Mouse (Mus musculus) ZHBTc4 (cell line): ENCODE results near the gene Crtc3.

Experiments used
- DNase-seq: peaks from one replicate; pipeline ENCODE4 v3.0.0-alpha.2; 2011; ENCODE audit warnings: low read depth, low spot score

Gene Crtc3

DNA sequence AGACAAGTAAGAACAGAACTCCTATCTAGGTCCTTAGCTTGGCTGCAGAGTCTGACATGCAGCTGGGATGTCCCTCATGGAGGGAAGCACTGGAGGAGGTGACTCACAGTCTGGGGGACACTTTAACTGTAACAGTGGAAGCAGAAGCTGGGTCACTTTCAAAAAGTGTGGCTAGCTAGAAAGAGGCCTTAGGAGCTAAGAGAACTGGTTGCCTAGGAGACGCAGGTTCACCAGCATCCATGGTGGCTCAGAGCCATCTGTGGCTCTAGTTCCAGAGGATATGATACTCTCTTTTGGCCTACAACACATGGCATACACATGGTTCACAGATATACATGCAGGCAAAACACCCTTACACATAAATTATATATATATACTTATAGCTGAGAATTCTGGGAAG, 86.1 kb downstream of the Crtc3 start:
- no peak for DNase-seq

DNA sequence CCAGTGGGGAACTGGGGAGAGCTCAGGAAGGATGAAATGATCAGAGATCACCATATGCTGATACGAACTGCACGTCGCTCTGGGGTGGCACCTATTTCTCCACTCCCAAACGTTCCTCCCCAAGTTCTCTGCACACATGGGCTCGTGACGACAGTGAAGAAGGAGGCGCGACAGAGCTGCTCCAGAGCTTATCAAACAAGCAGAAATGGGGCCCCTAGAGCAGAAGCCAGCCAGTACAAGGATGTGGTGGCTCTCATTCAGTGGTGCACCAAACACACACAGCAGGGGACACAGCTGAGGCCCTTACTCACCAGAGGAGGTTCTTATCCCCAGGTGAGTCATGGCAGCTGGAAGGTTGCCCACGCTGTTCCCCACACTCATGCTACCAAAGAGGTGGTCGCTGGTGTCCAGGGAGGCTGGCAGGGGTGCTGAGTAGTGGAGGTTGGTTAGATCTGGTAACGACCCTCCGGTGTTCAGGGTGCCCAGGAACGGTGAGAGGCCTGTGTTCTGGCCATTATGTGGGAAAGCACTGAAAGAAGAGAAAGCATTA, 90.2 kb downstream of the Crtc3 start:
- no peak for DNase-seq

DNA sequence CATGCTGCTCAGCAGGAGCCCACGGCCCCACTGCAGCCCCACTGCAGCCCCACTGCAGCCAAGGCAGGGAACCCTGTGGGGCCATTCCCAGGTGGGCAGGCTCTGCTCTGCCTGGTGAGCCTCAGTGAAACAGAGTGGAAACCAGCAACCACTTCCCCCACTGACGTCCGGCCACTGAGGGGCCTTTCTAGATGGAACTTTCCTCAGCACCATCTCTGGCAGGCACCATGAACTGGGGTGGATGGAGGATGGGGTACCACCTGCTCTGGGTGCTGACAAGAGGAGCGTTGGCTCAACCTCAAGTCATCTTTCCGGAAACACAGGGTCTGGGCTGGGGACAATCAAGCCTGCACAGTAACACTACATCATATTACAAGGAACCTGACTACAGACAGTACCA, 90.8 kb downstream of the Crtc3 start:
- no peak for DNase-seq

DNA sequence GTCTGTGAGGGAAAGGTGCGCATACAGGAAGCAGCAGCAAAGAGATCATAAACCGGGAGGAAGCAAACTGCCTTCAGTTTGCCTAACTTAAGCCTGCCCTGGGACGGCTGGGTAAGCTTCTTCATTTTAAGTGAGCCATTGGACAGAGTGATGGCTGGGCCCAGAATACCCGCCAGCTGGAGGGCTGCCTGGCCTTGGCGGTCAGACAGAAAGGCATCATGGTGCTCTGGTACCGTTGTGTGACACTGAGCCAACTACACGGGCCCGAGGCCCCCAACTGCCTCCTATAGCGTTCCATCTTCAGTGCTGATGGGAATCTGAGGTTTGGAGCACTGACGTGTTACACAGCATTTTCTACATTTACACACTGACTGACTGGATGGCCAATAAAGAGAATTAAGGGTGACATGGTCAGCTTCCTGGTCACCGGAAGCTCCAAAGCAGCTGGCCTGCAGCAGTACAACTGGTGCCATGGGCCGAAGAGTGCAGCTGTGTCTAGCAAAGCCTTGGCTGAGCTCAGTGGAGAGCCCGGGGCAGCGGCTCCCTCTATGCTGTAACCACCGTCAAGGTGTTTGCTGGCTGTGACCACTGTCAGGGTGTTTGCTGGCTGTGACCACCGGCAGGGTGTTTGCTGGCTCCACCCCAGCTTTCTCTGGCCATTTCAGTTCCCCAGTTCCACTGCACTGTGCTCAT, 99.5 kb downstream of the Crtc3 start:
- no peak for DNase-seq

DNA sequence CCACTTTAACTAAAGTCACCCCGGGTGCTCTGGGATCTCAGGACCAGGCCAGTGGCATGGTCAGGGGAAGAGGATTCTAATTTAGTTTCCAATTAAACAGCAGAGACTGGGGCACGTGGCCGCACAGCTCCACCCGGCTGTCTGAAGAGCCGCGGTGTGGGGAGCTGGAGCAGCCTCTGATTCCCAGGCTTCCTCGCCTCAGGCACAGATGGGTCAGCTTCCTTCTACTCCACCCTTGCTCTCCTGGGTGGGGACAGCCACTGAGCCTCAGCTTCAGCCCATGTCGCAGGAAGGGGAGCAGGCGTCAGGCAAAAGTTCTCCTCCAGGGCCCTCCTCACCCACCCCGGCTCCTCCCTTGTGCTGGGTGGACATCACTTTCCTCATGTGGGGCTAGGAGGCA, 101.0 kb downstream of the Crtc3 start:
- DNase-seq, result peak; percentile 57

DNA sequence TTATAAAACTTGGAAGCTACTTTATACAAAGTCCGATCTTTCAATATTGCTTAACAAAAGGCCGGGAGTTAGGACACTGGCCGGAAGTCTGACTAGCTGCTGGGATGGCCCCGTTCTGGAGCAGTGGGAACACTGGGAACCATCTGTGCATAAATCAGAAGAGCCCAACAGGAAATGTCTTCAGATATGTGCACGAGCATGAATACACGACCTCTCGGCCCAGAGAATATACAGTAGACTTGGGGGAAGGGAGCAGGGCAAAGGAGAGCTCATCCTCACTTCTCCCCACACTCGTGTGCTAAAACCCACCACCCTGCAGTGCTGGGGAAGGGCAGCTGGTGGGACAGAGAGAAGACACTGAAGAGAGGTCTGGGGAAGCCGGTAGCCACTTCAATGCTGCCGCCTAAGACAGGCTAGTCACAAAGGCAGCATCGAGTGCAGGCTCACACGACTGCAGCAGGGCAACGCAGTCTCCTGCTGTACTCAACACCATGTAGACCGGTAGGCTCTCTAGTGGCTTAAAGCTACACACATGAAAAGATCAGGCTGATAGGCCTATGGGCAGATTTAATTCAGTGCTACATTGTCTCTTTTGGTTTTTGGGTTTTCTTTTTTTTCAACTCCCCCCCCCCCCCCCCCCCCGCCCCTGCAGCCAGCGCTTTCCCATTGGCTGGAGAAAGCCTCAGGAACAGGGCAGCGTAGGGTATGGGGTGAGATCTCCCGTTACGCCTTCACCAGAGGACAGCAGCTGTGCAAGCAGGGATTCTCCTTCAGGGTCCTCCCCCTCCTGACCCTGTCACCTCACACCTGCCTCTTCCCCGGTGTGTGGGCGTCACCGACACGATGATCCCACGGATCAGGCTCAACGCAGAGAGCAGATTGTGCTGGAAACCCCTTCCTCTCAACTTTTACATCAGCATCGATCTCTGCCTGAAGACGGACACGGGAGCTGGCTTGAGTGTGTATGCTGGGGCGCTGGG, 101.7 kb downstream of the Crtc3 start:
- DNase-seq, result peak; percentile 32

DNA sequence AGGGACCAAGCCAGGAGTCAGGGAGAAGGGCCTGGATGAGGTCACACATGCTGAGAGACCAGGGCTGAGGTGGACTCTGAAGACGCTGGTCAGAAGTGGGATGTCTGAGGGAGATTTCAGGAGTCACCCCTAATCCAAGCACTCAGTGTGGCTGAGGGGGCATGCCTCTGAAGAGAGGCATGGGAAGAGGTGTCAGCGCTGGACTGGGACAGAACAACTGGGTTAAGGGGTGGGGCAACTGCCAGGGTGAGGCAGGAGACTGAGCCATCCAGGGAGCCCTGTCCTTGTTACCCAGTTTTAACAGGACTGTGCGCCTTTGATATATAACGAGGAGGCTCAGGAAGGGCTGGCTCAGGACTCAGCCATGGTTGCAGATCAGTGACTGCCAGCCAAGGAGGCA, 102.5 kb downstream of the Crtc3 start:
- DNase-seq, result no peak

DNA sequence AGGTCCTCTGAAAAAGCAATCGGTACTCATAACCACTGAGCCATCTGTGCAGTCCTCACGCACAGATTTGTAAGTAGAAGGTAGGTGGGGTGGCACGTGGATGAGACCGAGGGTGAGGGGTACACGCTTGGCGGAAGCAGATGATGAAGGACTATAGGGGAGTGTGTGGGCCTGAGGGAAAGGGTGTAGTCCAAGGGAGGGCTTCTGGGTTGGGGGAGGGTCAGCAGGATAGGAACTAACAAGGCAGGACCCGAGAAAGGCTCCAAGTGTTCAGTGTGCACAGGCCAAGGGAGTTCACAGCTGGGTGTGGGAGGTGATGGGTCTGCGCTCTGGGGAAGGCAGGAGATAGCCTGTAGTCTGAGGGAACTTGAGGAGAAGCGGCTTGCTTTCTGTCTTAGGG, 103.3 kb downstream of the Crtc3 start:
- no peak for DNase-seq

DNA sequence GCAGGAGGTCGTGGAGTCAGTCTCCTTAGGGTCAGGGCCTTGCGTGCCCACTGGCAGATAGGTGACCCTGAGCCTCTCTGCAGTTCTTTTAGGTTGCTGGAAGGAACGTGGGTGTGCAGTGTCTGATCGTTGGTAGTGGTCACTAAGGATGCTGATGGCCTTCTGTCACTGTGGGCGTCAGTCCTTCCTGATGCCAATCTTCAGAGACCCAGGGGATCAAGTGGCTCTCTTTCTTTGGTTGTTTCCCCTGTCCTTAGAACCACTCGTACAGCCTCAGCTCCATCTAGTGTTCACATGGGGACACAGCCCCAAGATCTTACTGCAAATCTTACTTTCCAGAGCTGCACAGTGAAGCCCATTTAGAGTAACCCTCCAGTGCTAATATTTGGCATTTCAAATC, 104.7 kb downstream of the Crtc3 start:
- DNase-seq, result peak; percentile 69

DNA sequence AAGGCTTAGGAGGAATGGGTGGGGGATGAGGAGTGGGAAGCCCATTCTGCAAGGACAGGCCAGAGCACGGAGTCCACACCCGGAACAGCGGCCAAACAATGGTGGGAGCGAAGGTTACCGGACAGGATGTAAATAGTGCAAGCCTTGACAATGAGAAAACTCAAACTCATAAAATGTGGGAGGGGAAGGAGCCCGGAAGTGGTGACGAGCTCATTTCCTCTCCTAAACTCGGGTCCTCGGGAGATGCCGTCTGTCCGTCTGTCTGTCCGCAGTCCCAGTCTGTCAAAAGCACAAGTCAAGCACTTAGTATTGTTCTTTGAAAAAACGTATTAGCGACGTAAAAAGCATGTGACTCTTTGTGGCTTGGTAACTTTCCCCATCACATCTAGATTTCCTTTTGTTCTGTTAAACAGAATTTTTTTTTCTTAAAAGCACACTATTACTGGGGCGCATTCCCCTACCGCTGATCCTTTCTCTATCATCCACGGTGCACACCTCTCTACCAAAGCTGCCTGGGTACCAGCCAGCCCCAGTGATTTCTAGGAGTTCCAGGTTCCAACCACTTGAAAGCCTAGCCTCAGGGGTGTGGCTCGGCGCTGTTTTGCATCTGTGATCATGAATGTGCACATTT, 105.7 kb downstream of the Crtc3 start:
- peak; percentile 33 for DNase-seq

DNA sequence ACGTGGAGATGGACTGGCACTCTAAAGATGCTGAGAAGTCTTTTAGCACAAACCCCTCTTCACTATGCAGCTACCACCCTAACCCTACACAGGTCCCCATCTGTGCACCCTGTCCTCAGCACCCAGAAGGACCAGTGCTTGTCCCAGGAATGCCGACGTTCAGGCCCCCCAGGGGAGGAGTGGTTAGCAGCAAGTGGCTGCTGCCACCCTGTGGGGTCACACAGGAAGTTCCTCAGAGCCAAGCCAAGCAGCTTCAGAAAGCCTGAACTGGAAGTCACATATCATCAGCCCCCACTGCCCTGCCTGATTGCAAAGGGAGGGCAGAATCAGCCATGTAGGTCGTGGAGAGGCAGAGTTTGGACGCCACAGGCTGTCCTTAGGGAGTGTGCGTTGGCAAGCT, 108.3 kb downstream of the Crtc3 start:
- peak; percentile 40 for DNase-seq

DNA sequence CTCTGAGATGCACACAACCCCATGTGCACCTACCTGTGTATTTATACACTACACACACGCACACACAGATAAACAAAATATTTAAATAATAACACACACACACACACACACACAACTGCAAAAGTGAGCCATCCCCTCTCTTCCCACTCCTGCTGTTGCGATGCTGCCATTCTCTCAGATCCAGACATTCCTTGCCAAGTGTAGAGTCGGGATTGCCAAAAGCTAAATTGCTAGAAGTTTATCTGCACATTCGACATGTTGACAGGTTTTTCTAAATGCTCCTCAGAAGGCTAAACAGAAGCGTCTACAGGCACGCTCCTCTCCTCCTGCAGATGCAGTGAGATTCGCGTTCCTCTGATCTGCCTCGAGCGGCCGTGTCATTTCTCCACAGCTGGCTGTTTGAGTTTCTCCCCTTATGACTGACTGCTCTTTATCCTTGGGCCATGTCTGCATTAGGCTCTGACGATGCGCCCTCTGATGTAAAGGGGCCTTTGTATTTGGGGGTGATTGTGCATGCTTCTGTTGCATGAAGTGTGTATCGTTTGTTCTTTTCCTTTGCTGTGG, 111.2 kb downstream of the Crtc3 start:
- DNase-seq, result no peak

DNA sequence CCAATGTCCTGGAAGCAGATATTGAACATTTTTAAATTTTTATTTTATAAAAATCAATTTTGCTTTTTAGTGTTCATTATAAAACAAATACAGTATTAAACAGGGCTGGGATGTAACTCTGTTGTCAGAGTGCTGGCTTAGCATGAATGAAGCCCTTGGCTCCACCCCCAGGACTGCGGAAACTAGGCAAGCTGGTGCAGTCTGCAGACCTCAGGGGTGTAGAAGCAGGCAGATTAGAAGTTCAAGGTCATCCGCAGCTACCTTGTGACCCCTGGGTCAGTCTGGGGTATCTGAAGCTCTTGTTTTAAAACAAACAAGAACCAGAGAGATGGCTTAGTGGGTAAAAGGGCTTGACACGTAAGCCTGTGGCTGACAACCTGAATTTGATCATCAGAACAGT, 112.1 kb downstream of the Crtc3 start:
- DNase-seq, result peak; percentile 35

DNA sequence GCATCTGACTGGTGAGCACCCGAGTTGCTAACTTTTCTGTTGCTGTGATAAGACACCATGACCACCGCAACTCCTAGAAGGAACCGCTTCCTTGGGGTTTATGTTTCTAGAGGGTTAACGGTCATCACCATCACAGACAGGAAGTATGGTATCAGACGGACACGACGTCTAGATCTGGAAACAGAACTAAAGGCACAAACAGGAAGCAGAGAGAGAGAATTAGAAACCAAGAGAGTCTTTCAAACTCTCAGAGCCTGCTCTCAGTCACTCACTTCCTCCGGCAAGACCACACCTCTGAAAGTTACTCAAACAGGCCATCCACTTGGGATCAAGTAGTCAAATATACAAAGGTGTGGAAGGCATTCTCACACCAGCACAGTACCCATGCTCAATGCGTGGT, 112.9 kb downstream of the Crtc3 start:
- DNase-seq, result no peak

DNA sequence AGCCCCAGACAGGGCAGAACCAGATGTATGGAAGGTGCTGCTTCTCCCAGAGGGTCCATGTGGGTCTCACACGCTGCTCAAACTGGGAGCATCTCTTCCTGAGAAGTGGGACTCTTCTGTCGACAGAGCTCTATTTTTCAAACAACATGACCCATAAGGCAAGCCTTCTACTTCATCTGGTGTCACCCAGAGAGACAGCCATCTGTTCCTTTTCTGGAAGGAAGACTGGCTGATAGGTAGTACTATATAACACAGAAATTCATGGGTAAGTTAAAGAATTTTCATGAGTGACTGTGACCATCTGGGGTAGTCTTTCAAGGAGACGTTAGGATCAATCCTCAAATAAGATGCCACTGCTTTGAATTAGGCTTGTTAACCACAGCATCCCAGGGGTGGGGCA, 115.6 kb downstream of the Crtc3 start:
- DNase-seq, result no peak

DNA sequence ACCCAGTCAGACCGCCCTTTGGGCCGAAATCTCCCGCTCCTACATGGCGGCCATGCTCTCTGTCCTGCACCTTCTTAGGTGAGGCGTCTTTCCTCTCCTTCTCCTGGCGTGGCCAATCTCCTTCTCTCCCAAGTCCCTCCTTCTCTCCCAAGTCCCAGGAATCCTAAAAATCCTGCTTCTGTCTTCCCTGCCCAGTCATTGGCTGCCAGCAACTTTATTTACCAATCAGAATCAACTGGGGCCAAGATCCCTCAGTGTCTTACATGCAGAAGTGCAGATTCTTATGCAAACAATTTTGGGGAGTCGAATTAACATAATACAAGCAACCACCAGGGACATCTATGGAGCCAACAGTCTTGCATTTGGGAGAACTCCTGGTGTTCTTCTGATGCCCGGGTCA, 120.7 kb downstream of the Crtc3 start:
- no peak for DNase-seq

DNA sequence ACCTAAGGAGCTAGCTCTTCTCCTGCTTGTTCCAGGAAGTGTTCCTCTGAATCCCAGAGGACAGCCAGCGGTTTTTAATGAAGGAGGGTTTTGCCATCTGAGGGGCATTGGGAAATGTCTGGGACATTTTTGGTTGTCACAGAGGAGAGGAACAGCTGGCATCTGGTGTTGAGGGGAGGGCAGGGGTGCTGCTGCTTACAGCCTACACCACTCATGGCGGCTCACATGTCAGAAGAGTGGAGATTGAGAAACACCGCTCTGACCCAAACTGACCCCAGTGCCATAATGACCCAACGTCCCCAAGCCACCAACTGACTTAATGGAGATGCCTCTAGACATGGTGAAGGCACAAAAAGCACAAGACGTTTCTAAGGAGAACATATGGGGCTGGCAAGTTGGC, 126.7 kb downstream of the Crtc3 start:
- DNase-seq, result no peak

DNA sequence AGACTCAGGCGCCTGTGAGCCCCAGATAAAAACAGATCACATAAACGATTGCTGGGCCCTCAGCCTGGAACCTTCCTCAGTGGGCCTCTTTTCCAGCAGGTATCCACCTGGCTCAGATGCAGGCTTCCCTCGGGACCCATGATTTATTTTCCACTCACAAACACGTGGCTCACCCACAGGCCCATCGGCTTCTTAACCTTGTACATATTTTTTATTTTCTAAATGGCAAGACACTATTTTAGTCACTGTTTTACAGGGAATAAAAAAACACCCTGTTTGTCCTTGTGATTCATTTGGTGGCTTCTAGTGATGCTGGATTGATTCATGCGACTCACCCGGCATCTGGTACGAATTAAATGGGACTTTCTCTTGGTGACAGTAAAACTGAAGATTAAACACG, 127.4 kb downstream of the Crtc3 start:
- no peak for DNase-seq

DNA sequence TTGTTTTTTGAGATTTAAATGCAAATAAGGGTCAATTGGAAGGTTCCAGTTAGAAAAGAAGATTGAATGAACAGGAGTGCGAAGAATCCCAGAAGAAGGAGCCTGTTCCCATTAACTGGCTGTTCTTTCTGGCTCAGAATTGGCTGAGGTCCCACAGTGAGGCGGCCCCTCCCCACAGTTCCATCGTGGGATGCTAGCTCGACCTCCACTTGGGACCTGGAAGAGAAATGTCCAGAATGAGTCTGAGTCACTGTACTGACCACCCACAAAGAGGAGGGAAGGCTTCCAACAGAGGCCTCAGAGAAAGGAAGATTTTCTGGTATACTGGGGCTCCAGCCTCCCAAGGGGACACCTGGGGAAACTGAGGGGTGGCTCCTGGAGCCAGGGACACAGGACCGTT, 130.1 kb downstream of the Crtc3 start:
- no peak for DNase-seq

DNA sequence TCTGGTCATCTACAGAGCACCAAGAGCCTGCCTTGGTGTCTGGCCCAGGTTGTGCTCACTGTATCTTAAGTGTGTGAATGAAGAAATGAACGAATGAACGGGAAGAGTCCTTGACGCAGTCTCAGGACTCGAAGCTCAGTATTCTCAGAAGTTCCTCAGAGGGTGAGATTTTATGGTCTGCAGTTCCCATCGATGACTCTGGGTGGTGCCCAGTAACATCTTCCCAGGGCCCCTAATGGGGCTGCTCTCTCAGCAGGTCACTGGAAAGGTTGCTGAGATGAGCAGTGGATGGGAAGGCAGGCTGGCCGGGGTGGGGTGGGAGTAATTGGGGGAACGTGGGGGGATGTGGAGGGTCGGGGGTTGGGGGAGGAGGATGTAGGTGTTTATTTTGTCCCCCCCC, 130.6 kb downstream of the Crtc3 start:
- DNase-seq, result peak; percentile 59

DNA sequence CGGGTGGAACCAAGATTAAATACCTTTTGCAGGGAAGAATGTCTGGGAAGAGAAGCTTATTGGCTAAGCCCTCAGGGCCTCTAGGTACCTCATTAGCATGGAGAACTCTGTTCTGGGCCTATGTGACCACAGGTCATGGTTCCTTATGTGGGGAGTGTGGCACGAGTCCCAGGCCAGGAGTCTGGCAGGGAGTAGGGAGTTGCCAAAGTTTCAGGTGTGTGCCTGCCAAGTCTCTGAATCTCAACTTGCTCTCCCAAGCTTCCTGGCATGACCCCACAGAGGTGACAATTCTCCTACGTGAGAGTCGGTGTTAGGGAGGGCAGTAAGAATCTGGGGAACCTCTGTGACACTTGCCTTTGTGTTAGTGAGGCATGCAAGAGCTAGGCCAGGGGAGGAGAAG, 131.5 kb downstream of the Crtc3 start:
- DNase-seq, result no peak

DNA sequence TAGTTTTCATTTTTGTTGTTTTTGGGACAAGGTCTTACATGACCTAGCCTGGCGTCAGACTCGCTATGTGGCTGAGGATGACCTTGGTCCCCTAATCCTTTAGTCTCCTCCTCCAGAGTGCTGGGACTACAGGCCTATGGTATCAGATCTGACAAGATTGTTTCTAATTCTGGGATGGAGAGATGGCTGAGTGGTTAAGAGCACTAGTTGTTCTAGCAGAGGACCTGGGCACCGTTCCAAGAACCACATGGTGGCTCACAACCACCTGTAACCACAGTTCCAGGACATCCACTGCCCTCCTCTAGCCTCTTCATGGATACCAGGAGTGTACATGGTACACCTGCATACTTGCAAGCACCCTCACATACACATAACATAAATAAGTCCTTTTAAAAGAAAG, 132.5 kb downstream of the Crtc3 start:
- no peak for DNase-seq
